Mouse (Mus musculus) lung, embryonic 15.5 days (tissue): ENCODE measurements around the gene Atg16l2. TPM values are rescaled to one million over a fixed set of nuclear protein-coding genes. Genes with fewer than 3 reads are reported as not detected.

ENCODE experiments used
- ATAC-seq: fragments of 200-750 bp; cut with Nextera tagmentation; 2 replicates; pipeline ENCODE4 v1.8.0; 2017; ENCODE audit warnings: moderate number of reproducible peaks, borderline replicate concordance; ENCODE audit not compliant: low FRiP score, low TSS enrichment; ENCODE audit errors: extremely low read depth
- H3K27ac ChIP-seq: fragments of 300-500 bp; sonication (generic); 2 replicates; pipeline ENCODE4 v1.5.1; 2015; ENCODE audit warnings: moderate library complexity, mild to moderate bottlenecking, inconsistent platforms
- H3K27me3 ChIP-seq: fragments of 300-500 bp; sonication (generic); 2 replicates; pipeline ENCODE4 v1.6.1; 2015; ENCODE audit warnings: inconsistent platforms
- H3K36me3 ChIP-seq: fragments of 300-500 bp; sonication (generic); 2 replicates; pipeline ENCODE4 v1.6.1; 2015; ENCODE audit warnings: inconsistent platforms
- H3K4me1 ChIP-seq: fragments of 300-500 bp; sonication (generic); 2 replicates; pipeline ENCODE4 v1.6.1; 2015; ENCODE audit warnings: inconsistent platforms
- H3K4me2 ChIP-seq: fragments of 300-500 bp; sonication (generic); 2 replicates; pipeline ENCODE4 v1.6.1; 2015; ENCODE audit warnings: inconsistent platforms, mild to moderate bottlenecking, moderate library complexity
- H3K4me3 ChIP-seq: fragments of 300-500 bp; sonication (generic); 2 replicates; pipeline ENCODE4 v1.5.1; 2015; ENCODE audit warnings: mild to moderate bottlenecking, inconsistent platforms
- H3K9ac ChIP-seq: fragments of 300-500 bp; sonication (generic); 2 replicates; pipeline ENCODE4 v1.6.1; 2015; ENCODE audit warnings: inconsistent platforms
- H3K9me3 ChIP-seq: fragments of 300-500 bp; sonication (generic); 2 replicates; pipeline ENCODE4 v1.6.1; 2016; ENCODE audit warnings: inconsistent platforms
- WGBS: fragments of 180-500 bp; shearing (Covaris S2); methylation state at CpG from one replicate; pipeline ENCODE4 v1.1.7; 2015; 5-methylcytosine and 5-hydroxymethylcytosine counted together
- polyA plus RNA-seq: library from polyadenylated mRNA; unstranded; fragments of >200 nt; fragmentation: Nextera tagmentation; extraction: Ambion mirVana; gene quantifications from 2 replicates; pipeline ENCODE4 v1.2.1, GENCODE M21; 2015

The Atg16l2 gene
- polyA plus RNA-seq, 1 experiment from 2014 or later: 18.3 TPM

DNA sequence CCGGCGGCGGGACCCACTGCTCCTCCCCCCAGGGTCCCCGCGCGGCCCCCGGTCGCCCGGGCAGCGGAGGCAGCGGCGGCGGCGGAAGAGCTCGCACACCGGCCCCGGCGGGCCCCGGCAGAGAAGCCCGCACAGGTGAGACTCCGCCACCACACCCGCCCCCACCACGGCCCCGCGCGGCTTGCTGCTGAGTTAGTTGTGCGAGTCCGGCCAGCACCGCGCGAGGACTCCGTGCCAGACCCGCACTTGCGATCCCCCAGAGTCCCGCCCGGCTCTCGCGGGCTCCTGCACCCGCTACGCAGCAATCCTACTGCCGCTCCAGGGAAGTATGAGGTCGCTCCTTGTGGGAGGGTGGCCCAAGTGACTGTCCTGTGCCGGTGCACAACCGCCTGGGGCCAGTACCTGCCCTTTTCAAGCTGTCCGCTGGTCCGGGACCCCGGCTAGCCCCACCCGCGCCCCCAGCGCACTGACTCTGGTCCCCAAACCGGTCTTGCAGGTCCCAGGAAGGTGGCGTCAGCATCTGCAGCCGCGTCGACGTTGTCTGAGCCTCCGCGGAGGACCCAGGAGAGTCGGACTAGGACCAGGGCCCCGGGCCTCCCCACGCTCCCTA is 19.3 kb upstream of the Atg16l2 start:
- H3K4me3 ChIP-seq: peak overlapping the region; percentile 66
- peak; percentile 48; the same call in 1 of the 2 replicates for ATAC-seq
- peak overlapping the region; percentile 86 for H3K27ac ChIP-seq
- H3K27me3 ChIP-seq: no peaks in the 10 kb centered on the region
- 2% methylated on average over 39 of the region's 61 CpGs for WGBS
- H3K4me2 ChIP-seq: peak overlapping the region; percentile 96
- H3K9ac ChIP-seq: peak overlapping the region; percentile 58
- no peaks in the 10 kb centered on the region for H3K9me3 ChIP-seq
- 0 out of 2 replicates have a peak, but pooled peaks cover 3% of the 10 kb centered on the region for H3K36me3 ChIP-seq
- H3K4me1 ChIP-seq: peaks cover 31% of the 10 kb centered on the region

DNA sequence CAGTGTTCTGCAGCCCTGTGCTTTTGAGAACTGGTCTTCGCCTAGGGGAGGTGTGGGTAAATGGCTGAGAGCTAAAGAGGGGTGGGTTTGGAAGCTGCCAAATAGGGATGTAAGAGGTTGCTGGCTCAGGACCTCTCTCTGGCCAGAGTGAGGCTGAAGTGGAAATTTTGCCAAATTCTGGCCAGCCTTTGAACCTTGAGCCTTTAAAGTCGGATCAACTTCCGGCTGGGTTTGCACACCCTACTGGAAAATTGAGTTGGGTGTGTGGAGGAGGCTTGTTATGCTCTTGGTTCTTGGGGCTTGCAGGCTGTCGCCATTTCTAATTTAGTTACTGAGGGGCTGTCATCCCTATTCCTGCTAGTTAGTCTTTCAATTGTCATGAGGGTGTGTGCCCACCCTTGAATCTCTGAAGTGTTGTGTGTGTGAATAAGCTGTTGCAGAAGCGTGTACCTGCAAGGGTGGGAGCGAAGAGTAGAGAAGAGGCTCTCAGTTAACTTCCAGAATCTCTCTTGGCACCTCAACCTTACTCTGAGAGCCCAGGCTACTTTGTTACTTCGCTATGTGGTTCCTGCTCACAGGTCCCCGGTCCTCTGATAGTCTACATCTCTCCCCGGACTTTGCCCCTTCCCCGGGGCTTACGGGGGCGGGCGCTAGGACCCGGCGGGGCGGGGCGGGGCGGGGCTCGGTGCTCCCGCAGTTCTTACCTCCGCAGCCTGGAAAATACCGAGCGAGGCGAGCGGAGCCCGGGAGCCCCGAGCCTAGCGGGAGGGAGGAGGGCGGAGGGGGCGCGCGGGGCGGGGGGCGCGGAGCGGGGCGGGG is 18.6 kb upstream of the Atg16l2 start:
- peak overlapping the region; percentile 58 for H3K9ac ChIP-seq
- no peaks in the 10 kb centered on the region for H3K9me3 ChIP-seq
- H3K27ac ChIP-seq: peak overlapping the region; percentile 86
- H3K4me1 ChIP-seq: peaks cover 31% of the 10 kb centered on the region
- peak overlapping the region; percentile 96 for H3K4me2 ChIP-seq
- WGBS: 5% methylated on average over 17 of the region's 37 CpGs
- no peaks in the 10 kb centered on the region for H3K27me3 ChIP-seq
- peak overlapping the region; percentile 66 for H3K4me3 ChIP-seq
- no peaks in the 10 kb centered on the region for H3K36me3 ChIP-seq
- peak; percentile 52; the same call in 1 of the 2 replicates for ATAC-seq

DNA sequence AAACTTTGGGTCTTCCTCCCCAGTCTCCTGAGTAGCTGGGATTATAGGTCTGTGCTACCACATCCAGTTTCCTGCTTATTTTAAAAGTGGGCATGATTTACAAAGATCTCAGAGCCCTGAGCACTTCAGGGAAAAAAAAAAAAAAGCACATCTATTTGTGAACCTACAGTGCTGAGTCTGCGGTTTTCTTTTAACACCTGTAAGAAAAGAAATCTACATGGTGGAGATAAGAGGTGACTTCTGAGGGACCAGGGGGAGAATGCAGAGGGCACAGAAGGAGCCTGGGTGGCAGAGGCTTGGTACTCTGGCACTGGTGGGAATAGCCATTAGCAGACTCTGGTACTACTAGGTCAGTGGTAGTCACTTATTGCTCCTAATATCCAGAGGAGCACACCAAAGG is 17.7 kb upstream of the Atg16l2 start:
- ATAC-seq: no peak
- no peak overlapping the region for H3K9ac ChIP-seq
- H3K27me3 ChIP-seq: no peaks in the 10 kb centered on the region
- peaks cover 31% of the 10 kb centered on the region for H3K4me1 ChIP-seq
- H3K36me3 ChIP-seq: no peaks in the 10 kb centered on the region
- H3K27ac ChIP-seq: 0 out of 2 replicates have a peak overlapping the region, but pooled peaks have one; percentile 0
- no peaks in the 10 kb centered on the region for H3K9me3 ChIP-seq
- no peak overlapping the region for H3K4me3 ChIP-seq
- H3K4me2 ChIP-seq: peak overlapping the region; percentile 96; the same call in 1 of the 2 replicates
- 70% methylated on average over 1 of the region's 1 CpGs for WGBS

DNA sequence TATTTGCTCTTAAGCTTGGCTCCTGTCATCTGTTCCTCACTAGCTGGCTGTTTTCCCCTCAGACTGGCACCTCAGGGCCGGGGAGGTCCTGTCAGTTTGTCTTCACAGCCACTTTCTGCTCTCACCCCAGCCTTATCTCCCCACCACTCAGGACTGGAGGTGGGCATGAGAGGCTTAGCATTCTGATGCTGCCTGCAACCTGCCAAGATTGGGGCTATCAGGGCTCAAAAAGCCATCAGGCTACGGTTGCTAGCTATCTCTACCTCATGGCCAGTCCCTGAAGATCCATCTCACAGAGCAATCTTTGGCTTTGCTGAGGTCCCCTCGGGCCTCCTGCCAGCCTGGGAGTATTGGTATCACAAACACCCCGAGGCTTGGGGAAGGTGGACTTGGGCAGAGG is 16.8 kb upstream of the Atg16l2 start:
- no peak overlapping the region for H3K9ac ChIP-seq
- H3K27ac ChIP-seq: no peak overlapping the region
- WGBS: 50% methylated on average over 4 of the region's 4 CpGs

DNA sequence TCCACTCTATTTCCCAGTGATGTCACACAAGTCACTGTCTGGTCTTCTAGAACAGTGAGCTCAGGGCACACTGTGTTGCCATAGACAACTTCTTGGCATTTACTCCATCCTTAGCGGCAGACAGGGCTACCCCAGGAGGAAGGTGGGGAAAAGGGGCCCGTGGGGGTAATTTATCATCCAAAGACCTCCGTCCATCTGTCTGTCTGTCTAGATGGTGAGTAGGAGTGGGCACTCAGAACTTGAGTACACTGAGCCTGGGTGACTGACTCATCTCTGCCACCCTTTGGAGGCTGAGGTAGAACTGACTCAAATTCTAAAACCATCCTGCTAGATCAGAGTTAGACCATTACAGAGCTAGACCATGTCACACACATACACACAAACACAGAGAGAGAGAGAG is 15.0 kb upstream of the Atg16l2 start, which contains the start of gene Stard10:
Stard10 (plus strand) TSS at position 73 of the 400 bp plus-strand sequence.
- no peak for ATAC-seq
- H3K27ac ChIP-seq: 0 out of 2 replicates have a peak within 1 kb of the TSS, but pooled peaks have one; percentile 33
- H3K4me3 ChIP-seq: no peak within 1 kb of the TSS

More for the DNA sequence above, 16.8 kb upstream of the Atg16l2 start:
- Histone ChIP-seq H3K36me3 (no peaks in the 10 kb centered on the region), H3K27me3 (no peaks in the 10 kb centered on the region), H3K4me1 (peaks cover 31% of the 10 kb centered on the region), H3K4me2 (no peak overlapping the region), H3K9me3 (no peaks in the 10 kb centered on the region), H3K4me3 (no peak overlapping the region)
- no peak for ATAC-seq

DNA sequence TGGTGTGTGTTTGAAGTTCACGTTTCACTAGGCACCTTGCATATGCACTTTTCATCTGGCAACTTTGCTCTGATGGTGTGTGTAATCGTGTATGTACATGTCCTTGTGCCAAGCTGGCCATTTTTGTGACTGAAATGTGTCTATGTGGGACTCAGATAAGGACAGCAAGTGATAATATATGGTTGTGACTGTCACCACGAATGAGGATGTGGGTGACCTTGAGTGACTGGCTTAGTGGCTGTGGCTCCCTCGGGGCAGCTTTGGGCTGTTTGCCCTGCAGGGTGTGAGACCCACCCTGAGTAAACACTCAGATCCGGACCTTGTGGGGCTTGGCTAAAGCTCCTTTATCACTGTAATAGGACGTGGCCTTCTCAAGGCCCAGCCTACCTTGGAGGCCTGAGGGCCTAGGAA is 14.5 kb upstream of the Atg16l2 start:
- Histone ChIP-seq H3K27ac (0 out of 2 replicates have a peak overlapping the region, but pooled peaks have one; percentile 33), H3K4me3 (no peak overlapping the region), H3K4me2 (no peak overlapping the region), H3K9me3 (no peaks in the 10 kb centered on the region), H3K4me1 (peaks cover 19% of the 10 kb centered on the region), H3K36me3 (no peaks in the 10 kb centered on the region), H3K27me3 (no peaks in the 10 kb centered on the region), H3K9ac (no peak overlapping the region)
- WGBS: 31% methylated on average over 6 of the region's 6 CpGs
- 0 out of 2 replicates have a peak, but pooled peaks have one; percentile 38 for ATAC-seq

More for the DNA sequence above, 15.0 kb upstream of the Atg16l2 start, which contains the start of gene Stard10:
- no peaks in the 10 kb centered on the region for H3K9me3 ChIP-seq
- peaks cover 21% of the 10 kb centered on the region for H3K4me1 ChIP-seq
- no peaks in the 10 kb centered on the region for H3K36me3 ChIP-seq
- 68% methylated on average over 3 of the region's 3 CpGs for WGBS
- no peak within 1 kb of the TSS for H3K4me2 ChIP-seq
- no peak within 1 kb of the TSS for H3K9ac ChIP-seq
- no peaks in the 10 kb centered on the region for H3K27me3 ChIP-seq

DNA sequence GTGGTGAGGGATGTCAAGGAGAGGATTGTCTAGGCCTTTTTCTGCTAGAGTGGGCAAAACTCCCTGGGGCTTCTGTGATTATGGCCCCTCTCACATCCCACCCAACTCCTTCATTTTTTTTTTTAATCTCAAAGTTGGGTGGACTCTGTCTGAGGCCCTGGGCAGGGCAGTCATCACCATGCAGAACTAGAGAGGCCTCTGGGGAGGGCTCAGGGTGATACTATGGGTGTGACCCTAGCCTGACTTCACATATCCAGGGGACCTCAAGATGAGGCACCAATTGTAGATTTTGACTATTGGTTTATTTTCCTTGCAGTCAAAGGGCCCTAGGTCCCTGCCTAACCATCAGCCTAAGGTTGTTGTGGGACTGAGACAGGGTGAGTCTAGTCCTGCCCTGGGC is 13.6 kb upstream of the Atg16l2 start:
- no peak overlapping the region for H3K4me3 ChIP-seq
- H3K4me2 ChIP-seq: no peak overlapping the region
- no peaks in the 10 kb centered on the region for H3K36me3 ChIP-seq
- no peak for ATAC-seq
- H3K4me1 ChIP-seq: peaks cover 19% of the 10 kb centered on the region
- no peaks in the 10 kb centered on the region for H3K27me3 ChIP-seq
- H3K27ac ChIP-seq: no peak overlapping the region
- no peaks in the 10 kb centered on the region for H3K9me3 ChIP-seq
- H3K9ac ChIP-seq: no peak overlapping the region

DNA sequence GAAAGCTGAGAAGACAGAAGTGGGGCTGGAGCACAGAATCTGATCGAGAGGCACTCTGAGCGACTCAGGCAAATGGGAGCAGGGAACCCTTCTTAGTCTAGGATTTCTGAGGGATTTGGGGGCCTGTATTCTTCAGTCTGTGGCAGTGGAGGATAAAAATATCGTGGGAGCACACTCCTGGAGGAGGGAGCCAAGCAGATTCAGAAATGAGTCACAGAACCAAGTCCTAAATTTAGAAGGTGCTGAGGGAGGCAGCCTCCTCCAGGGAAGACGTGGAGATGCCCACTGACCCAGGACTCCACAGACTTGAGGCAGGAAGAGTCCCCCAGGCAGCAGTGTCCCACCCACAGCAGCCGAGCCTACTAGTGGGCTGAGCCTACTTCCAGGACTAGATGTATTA is 12.3 kb upstream of the Atg16l2 start:
- H3K27me3 ChIP-seq: no peaks in the 10 kb centered on the region
- H3K9ac ChIP-seq: no peak overlapping the region
- 61% methylated on average over 5 of the region's 5 CpGs for WGBS
- no peaks in the 10 kb centered on the region for H3K9me3 ChIP-seq
- no peaks in the 10 kb centered on the region for H3K36me3 ChIP-seq
- H3K4me2 ChIP-seq: no peak overlapping the region
- ATAC-seq: no peak
- peaks cover 14% of the 10 kb centered on the region for H3K4me1 ChIP-seq
- no peak overlapping the region for H3K27ac ChIP-seq
- H3K4me3 ChIP-seq: no peak overlapping the region

DNA sequence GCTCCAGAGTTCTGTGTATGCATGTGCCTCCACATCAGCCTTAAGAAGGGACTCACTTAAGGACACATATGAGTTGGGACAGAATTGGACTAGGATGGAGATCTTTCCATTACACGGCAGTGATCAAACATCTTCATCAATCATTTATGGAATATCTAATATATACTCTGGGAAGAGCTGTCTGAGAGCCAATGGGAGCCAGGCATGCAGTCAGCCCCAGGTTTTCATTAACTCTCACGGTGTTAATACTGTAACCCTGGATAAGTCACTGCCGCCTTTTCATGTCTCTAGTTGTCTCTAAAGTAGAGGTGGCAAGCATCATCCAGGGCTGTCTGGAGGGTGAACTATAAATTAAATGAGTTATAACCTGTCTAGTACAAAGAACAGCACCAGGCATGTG is 11.0 kb upstream of the Atg16l2 start:
- H3K4me3 ChIP-seq: no peak overlapping the region
- H3K4me2 ChIP-seq: no peak overlapping the region
- no peak for ATAC-seq
- WGBS: 60% methylated on average over 3 of the region's 3 CpGs
- no peaks in the 10 kb centered on the region for H3K36me3 ChIP-seq
- no peaks in the 10 kb centered on the region for H3K9me3 ChIP-seq
- H3K27ac ChIP-seq: no peak overlapping the region
- H3K4me1 ChIP-seq: peaks cover 14% of the 10 kb centered on the region
- no peak overlapping the region for H3K9ac ChIP-seq
- H3K27me3 ChIP-seq: no peaks in the 10 kb centered on the region

DNA sequence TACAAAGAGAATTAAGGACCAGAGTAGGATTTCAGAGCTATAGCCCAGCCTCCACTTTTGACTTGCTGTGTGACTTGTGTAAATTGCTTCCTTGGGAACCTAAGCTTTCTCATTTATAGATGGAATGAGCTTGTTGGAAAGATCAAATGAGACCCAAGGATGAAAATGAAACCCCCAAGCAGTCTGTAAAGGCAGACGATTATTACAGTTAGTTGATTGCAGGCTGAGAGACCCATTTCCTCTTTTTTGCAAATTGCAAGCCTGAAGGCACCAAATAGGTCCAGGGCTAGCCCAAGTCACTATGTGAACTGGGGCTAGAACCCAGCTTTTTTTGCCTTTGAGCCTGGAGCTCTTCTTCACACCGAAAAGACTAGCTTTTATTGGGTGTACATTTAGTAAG is 9.0 kb upstream of the Atg16l2 start:
- ATAC-seq: no peak
- H3K9ac ChIP-seq: no peak overlapping the region
- WGBS: 38% methylated on average over 2 of the region's 2 CpGs

DNA sequence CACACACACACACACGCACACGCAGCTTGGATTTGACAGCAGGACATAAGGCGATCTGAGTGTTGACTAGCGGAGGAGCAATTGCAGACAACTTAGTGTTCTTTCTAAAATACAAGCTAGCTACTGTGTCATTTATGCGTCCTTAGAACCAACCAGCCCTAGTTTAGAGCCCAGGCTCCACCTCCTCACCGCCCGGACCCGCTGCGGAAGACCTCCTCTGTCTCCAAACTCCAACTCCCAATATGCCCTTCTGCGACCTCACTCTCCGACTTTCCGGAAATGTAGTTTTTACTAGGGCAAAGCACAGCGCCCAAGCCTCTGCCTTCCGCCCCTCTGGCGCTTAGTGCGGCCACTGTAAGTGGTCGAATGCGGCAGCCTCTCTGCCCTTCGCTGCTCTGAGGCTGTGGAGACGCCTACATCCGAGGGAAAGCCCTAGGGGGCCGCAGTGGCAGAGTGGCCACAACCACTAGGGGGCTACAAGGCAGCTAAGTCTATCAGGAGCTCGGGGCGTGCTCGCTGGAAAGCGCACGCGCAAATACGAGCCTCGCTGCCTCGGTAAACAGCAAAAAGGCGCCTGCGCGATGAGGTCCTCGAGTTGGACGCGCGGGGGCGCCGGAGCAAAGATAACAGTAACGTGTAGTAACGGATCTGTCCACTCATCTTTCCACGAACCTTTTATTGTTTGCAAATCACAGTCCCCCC is 8.4 kb upstream of the Atg16l2 start:
- no peaks in the 10 kb centered on the region for H3K36me3 ChIP-seq
- H3K9me3 ChIP-seq: no peaks in the 10 kb centered on the region
- peak overlapping the region; percentile 65 for H3K4me2 ChIP-seq
- peak; percentile 98 for ATAC-seq
- H3K4me3 ChIP-seq: peak overlapping the region; percentile 59
- WGBS: under 1% methylated on average over 43 of the region's 43 CpGs
- H3K4me1 ChIP-seq: peaks cover 8% of the 10 kb centered on the region; the same call in 1 of the 2 replicates
- H3K27ac ChIP-seq: peak overlapping the region; percentile 99
- H3K9ac ChIP-seq: peak overlapping the region; percentile 62
- H3K27me3 ChIP-seq: no peaks in the 10 kb centered on the region

More for the DNA sequence above, 9.0 kb upstream of the Atg16l2 start:
- Histone ChIP-seq H3K4me1 (peaks cover 8% of the 10 kb centered on the region; the same call in 1 of the 2 replicates), H3K27ac (0 out of 2 replicates have a peak overlapping the region, but pooled peaks have one; percentile 99), H3K4me2 (peak overlapping the region; percentile 46), H3K27me3 (no peaks in the 10 kb centered on the region), H3K4me3 (peak overlapping the region; percentile 59), H3K9me3 (no peaks in the 10 kb centered on the region), H3K36me3 (no peaks in the 10 kb centered on the region)
